Mouse (Mus musculus) spleen, embryonic (tissue): ENCODE data around the gene Mettl25.

Experiments used
- CTCF ChIA-PET: fragments of 350-600 bp; sonication (Branson Sonifier 250); formaldehyde crosslinking; loops from one replicate; lab custom pipeline; 2022; lab: Charles Lee

Gene Mettl25

DNA sequence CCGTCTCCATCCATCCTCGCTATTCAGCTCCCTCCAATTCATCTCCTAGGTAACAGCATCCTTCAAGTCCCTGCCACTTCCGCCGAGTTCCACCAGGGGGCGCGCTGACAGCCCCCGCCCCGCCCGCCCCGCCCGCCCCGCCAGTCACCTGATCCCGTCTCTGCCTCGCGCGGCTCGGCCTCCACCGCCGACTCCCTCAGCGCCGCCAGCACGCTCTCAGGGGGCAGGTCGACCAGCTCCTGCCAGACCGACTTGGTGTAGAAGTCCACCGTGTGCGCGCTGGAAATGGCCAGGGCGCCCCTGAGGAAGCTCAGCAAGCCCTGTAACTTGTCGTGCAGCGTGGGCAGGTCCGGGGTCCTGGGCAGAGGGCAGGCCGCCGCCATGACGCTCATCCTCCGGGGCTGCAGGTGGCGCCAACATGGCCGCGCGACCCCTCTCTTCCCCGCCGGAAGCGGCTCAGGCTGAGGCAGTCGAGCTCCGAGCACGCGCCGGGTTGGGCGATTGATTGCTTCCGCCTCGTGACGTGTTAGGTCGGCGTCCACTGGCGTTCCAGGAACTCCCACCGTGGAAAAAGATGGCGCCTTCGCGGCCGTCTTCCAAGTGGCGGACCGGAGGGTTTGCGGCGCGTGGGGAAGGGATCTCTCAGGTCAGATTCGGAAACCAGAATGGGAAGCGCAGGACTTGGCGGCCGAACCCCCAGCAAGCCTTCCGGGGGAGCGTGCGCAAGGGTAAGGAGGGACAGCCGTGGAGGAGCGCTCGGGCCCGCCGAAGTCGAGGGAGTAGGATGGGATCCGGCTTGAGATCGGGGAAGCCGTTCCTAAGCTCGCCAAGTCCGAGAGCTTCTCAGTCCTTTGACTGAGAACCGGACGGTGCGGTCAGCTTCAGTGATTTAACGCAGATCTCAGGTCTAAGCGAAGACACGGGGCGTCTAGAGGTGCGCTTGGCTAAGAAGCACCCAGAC is at the start of gene Mettl25, which contains the start of gene Ccdc59:
TSS of gene Mettl25 (minus strand) at position 453 of the 961 bp plus-strand sequence.
TSS of gene Ccdc59 (plus strand) at position 140 of the 961 bp plus-strand sequence.
- CTCF ChIA-PET = interaction anchor here (0.8 kb wide), 1 partner anchor 19 kb away, joined by 6 read pairs; no protein-coding TSS in a partner anchor

DNA sequence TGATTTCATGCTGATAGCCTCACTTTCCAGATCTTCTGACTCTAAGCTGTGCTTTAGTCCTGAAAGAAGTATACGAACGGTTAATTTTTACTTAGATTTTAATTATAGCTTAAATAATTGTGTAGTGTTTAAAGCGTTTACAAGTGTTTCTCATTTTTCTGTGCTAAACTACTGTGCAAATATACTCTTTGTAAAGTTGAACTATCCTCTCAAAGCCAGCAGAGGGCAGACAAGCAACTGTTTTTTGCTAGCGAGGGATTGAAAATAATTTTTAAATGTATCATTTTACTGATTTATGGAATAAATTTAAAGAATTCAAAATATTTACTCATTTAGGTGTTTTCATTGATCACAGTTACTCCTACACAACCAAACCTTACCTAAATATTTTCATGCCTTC is 26.1 kb upstream of the Mettl25 start:
- CTCF ChIA-PET = interaction anchor here (0.6 kb wide), 1 partner anchor 121 kb away, joined by 5 read pairs; no protein-coding TSS in a partner anchor

DNA sequence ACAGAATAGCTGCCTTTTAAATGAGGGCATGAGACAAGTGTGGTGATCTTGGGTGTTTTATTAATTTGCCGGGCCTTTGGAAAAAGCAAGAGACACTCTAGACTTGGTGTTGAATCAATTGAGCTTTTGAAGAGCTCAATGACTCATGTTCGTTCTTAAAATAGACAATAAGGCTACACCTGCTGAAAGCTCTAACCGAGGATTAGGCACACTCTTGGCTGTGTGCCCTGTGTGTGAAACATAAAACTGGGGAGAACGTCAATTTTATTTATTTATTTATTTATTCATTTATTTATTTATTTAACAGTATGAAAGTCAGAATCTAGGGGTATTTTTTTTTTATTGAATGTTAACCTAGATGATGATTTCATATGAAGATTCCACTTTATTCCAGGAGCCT is 10.0 kb upstream of the Mettl25 start:
- CTCF ChIA-PET = no interaction called here

DNA sequence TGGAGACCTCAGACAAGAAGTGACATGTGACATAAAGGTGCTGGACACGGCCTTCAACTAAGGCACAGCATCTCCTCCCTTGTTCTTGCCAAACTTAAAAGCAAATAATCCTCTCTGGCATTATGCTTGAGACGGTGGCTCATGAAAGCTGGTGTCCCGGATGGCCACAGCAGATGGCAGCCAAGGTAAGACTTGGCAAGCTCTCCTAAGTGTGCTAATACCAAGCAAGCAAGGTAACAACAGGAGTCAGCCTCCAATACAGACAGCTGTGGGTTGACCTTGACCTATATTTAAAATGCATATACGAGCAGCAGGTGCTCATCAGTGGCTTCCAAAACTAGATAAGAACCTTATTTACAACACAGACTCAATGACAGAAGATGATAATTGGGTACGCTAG is 9.1 kb upstream of the Mettl25 start:
- CTCF ChIA-PET = no interaction called here

DNA sequence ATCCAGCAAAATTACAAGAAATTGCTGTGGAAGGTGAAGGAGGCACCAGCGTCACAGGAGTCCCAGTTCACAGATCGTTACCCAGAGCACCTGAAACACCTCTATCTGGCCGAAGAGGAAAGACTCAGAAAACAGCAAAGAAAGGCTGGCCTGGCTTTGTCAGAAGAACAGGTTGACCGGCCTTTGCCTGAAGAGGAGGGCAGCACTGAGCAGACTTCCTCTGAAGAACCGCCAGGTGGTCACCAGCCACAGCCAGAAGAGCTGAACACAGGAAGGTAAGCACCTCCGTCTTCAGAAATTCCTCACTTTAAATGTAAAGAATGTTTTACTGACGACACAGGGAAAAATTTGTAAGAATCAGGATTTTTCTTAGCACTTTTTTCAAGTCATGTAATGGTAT is 1.4 kb upstream of the Mettl25 start:
- CTCF ChIA-PET = no interaction called here

DNA sequence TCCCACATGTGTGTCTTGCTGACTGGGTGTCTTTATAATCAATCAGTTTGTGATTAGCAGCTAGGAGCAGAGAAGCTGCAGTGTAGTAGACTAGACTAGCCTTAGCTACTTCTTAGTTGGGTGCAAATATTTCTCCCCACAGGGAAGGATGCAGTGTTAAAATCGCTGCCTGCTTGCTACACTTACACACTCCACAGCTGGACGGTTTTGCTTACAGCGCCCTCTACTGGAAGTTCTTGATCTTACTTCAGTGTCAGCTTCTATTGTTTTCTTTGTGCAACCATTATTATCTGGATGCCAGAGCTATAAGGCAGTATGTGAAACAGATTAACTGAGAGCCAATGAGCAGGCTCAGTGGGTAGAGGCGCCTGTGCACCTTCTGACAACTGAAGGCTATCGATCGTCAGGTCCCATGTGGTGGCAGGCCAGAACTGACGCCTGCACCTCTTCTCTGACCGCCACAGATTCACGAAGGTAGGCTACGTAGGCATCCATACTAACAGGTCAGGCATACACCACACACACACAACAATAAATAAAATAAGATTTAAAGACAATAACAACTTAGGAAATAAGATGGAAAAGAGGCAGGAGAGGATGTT is 6.5 kb downstream of the Mettl25 start:
- CTCF ChIA-PET = no interaction called here

DNA sequence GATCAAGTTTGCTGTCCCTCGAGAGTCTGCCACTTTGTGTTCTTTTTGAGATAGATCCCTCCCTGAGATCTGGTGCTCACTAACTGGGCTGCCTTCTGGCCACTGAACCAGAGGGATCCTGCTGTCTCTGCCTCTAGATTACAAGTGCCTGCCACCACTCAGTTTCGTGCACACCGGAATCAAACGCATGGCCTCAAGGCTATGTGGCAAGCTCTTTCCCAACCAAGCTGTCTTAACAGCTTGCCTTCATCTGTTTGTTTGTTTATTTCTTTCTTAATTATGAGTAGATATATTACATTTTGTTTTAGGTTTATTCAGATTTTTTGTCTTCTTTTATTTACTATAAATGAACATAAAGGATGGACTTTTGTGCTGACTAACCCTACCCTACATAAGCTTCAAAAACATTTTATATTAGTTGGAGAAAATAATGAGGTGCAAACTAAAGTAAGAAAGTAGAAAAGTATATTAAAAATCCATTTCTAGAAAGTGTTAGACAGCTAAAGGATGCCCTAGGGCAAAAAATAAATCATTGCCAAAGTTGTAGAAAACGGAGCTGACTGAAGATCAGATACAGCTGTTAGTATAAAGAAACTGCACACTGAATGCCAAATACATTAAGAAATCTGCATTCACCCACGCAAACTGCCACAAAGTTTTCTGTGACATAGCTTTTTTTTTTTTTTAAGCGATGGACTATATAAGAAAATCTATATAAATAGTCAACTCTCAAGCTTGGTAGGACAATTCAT is 34.7 kb downstream of the Mettl25 start:
- CTCF ChIA-PET = no interaction called here

DNA sequence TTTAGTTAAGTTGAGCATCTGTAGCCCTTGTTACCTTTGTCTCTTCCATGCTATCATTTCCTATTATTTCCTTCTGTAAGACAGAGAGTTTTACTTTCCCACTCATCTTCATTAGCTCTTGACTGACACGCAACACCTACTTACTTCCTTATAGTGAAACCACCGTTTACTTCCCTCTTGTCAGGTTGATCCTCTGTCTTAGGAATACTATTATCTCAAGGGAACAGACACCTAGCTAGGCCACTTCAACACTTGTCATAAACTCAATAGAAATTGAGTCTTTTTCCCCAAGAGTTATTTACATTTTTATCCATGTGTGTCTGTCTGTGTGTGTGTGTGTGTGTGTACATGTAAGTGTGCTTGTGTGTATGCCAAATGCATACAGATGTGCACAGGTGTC is 37.7 kb downstream of the Mettl25 start:
- CTCF ChIA-PET = no interaction called here

DNA sequence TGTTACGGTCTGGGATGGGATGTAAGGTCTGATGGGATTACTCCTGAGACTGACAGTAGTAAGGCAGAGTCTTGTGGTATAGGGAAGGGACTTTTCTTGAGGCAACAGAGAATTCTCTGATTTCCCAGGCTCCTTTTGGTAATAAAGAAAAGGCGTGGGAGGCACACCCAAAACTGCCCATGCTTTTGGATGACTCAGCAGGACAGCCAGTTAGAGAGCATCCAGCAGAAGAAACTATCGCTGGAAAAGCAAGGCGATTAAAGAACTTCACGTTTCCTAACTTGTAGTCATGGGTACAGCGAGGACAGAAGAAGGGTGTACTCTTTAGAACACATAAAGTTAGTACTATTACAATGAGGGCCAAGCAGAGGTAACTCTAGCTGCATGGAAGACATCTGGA is 39.0 kb downstream of the Mettl25 start:
- CTCF ChIA-PET = no interaction called here

DNA sequence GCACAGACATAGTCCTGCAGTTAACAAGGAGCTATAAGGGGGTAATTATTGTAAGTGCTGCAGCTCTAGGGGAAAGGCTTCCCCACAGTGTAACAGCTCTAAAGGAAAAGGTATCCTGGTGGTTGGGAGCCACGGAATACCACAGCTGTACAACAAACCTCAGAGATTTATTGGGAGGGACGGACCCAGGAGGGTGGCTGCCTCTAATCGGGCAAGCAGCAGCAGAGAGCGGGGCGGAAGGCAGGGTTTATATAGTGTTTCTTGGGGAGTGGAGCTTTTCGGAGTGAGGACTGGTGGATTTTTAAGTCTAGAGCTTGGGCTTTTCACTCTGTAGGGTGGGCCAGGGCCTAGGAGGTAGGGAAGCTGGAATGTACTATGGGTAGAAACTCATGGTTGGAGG is 40.0 kb downstream of the Mettl25 start:
- CTCF ChIA-PET = no interaction called here

DNA sequence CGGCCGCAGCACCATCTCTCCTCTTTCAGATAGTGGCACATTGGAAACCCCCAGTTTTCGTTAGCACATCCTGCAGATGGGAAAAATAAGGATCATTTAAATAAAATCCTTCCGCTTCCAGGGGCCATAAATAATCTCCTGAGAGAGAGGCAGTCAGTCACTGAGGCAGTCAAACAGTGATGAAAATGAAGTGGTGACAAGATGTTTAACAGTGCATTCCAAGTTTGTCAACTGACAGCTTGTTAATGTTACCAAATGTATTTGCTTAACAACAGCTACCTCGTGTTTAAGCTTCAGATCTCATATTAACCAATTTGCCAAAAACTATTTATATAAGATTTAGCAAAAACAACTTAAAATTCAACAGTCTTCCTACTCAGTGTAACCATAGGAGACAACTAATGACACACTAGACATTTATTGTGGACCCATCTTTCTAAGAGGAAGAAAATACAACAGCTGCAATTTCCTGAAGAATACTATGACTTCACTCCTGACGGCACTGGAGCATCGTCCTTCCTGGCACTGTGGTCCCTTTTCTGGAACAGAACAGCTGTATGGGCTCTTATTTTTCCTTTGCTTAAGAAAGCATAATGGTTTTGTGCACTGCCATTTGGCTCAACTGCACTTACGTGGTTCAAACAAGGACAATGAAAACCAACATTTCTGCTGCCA is 43.8 kb downstream of the Mettl25 start:
- CTCF ChIA-PET = no interaction called here

DNA sequence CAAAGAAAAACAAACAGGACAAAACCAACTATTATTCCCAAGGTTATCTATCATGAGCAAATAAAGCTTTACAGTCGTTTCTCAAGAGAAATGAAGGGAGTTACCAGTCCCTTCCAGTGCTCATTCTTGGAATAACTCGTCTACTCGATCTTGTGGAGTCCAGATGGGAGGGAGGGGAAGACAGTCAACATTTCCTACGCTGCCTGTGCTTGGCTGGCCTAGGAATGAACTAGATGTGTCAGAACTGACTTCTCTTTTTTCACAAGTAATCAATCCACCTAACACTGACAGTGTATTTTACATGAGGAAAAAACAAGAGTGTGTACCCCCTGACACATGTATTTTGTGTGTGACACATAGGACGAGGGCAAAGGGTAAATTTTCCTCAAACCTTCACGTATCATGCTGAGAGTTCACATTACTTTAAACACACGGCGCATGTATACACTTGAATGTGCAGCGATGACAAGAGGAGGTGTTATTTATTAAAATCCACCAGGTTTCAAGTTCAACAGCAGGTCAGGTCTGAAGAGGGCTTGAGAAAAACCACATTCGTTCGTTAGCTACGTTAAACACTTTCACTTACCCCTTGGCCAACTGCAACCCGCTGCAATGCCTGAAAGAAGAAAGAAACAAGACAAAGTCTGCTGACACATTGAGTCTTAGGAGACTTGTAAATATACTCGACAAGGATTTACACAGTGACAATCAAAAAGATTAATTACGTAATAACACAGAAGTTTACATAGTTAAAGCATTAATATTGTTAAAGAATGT is 47.2 kb downstream of the Mettl25 start:
- CTCF ChIA-PET = no interaction called here

DNA sequence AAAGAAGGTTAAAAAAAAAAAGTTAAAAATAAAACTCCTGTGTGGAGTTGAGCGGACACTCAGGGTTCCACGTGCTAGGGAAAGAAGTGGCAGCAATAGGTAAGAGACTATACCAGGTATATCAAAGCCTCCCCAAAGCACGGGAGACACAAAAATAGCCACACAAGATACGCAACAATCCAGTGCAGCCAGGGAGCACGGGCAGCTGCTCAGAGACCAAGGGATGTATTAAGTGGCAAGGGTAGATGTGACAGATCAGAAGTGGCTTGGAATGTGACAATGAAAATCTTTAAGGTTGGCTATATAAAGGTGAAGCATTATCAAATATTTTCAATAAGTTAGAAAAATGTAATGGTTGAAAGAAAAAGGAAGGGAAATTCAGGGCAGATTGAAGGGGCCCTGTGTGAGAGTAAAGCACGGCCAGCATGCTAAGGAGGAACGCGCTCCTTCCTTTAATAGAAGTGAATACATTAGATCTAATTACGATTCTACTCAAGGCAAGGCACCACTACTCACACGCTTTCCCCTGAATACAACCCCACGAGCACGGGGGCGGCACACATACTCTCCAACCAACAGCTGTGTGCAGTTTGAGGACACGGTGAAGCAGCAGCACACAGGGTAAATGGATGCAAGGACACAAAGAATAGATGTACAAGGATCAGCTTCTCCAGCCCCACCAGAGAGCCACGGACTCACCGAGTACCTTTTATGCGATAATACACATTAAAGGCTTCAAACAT is 52.3 kb downstream of the Mettl25 start:
- CTCF ChIA-PET = no interaction called here

DNA sequence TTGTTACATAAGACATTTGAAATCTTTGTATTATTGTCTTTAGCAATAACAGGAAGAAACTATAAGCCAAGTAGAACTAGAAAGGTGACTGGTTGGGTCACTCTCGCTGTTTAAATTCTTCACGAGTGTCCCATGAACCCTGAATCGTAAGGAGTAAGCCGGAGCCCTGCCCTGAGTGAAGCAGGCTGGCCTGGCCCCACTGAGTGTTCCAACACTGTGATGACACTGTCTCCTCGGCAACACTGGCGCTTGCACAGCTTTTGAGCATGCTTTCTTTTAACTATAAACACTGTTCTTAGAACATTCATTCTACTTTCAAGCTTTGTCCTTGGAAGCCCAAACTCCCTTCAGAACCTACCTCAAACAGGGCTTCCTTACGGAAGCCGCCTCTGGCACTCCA is 57.4 kb downstream of the Mettl25 start:
- CTCF ChIA-PET = no interaction called here

DNA sequence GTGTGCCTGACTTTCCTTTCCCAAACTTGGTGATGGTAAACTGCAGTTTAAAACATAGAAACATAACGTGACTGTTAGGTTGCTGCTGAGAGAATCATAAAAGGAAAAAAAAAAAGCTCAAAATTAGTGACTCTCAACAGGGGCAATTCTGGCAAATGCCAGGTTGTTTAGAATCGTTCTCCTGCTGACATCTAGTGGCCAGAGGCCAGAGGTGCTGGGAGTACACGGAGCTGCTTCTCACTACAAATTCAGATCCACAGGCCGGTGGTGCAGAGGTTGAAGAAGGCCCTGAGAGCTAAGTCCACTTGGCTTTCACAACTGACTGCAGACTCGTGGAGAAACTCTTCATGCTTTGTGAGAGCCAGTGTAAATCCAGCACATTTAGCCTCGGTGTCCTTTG is 66.8 kb downstream of the Mettl25 start:
- CTCF ChIA-PET = no interaction called here

DNA sequence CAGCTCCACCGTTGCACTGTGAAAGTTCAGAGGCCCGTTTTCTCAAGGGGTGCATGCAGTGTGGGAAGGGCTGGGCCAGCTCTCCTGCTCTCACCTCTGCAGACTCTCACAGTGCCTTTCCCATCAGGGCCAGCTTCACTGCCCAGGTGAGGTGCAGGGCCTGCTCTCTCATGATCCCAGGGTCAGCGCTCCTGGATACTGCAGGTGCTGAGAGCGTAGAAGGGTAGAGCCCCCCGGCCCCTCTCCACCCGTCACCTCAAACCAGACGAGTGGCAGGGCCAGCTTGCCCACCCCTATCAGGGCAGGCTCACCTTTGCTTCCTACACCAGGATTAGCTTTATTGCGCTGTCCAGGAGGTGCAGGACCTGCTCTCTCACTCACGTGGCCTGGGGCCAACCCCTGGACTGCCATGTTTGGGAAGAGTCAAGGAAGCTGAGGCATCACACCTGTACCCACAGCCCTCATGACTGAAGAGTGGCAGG is 68.3 kb downstream of the Mettl25 start:
- CTCF ChIA-PET = no interaction called here

DNA sequence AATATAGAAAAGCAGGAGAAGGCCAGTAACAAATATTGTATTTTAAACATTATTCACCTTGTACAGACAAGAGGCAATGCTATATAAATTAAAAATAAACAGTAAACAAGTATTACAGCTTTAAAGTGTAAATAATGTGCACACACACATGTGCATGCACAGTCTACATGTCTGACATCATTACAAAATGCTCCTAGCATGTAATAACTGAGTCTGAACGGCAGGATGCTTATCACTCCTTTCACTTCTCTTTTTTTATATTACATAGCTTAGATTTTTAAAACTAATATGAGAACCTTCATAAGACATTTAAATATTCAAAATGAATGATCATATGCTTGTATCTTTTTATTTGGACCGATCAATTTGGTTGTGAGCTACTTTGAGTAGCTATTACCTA is 77.2 kb downstream of the Mettl25 start:
- CTCF ChIA-PET = no interaction called here

DNA sequence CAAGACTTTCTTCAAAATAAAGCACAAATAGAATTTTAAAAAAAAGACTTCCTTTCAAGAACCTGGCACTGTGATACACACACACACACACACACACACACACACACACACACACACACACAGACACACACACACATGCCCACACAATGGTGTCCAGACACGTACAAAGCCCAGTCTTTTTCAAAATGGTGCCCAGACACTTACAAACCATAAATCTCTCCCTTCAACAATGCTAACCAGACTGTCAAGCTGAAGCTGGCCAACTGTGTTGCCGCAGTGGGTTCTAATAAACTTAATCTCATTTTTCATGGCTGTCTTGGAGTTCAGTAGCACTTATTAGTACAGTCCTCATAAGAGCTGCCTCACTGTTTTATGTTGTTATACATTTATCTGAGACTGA is 80.7 kb downstream of the Mettl25 start:
- CTCF ChIA-PET = no interaction called here

DNA sequence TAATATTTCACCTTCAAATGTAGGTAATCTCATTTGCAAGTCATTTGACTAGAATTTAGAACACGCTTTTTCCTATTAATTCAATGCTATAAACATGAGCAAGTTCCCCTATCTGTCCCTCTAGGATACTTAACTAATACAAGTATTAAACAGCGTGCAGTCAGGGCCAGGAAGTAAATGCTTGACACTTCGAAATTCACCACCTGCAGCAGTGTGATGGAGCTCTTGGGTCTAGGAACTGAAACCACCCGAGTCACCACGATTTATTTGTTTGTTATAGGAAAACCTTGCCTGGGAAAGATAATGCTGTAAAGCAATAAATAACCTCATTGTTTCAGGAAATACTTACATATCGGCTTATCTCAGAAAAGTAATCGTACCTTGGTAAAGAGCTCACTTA is 81.1 kb downstream of the Mettl25 start:
- CTCF ChIA-PET = interaction anchor here (0.5 kb wide), 1 partner anchor 1118 kb away, joined by 3 read pairs; no protein-coding TSS in a partner anchor
